Mouse (Mus musculus) kidney, postnatal 0 days (tissue): ENCODE measurements at regions not wholly inside any gene's neighbourhood (a gene's known extent, or its start where the extent isn't known, plus 50 kb on each side); places are given as distances from the start of the nearest gene placed in this dataset.

Experiments used
- ATAC-seq: fragments of 200-750 bp; cut with Nextera tagmentation; replicated peaks from 2 replicates; pipeline ENCODE4 v1.8.0; 2017; ENCODE audit warnings: low read depth, moderate number of reproducible peaks, moderate TSS enrichment, moderate library complexity; ENCODE audit not compliant: low FRiP score
- DNase-seq: peaks from one replicate; pipeline ENCODE4 v3.0.0-alpha.2; 2016; ENCODE audit warnings: low spot score
- H3K27ac ChIP-seq: fragments of 300-500 bp; sonication (generic); 2 replicates; pipeline ENCODE4 v1.5.1; 2014; ENCODE audit warnings: mild to moderate bottlenecking
- H3K27me3 ChIP-seq: fragments of 300-500 bp; sonication (generic); 2 replicates; pipeline ENCODE4 v1.6.1; 2014; ENCODE audit warnings: low read length, mixed read lengths; ENCODE audit not compliant: insufficient read depth
- H3K36me3 ChIP-seq: fragments of 300-500 bp; sonication (generic); 2 replicates; pipeline ENCODE4 v1.6.1; 2014; ENCODE audit warnings: low read length, mixed read lengths; ENCODE audit not compliant: insufficient read depth
- H3K4me1 ChIP-seq: fragments of 300-500 bp; sonication (generic); replicated peaks from 2 replicates; pipeline ENCODE4 v1.6.1; 2014; ENCODE audit warnings: antibody characterized with exemption, low read length, mixed read lengths; ENCODE audit not compliant: insufficient read depth
- H3K4me2 ChIP-seq: fragments of 300-500 bp; sonication (generic); 2 replicates; pipeline ENCODE4 v1.6.1; 2014; ENCODE audit warnings: mild to moderate bottlenecking, low read length, moderate library complexity, mixed read lengths
- H3K4me3 ChIP-seq: fragments of 300-500 bp; sonication (generic); replicated peaks from 2 replicates; pipeline ENCODE4 v1.5.1; 2014; ENCODE audit warnings: low read depth, low read length
- H3K9ac ChIP-seq: fragments of 300-500 bp; sonication (generic); 2 replicates; pipeline ENCODE4 v1.6.1; 2014; ENCODE audit warnings: low read depth, low read length
- H3K9me3 ChIP-seq: fragments of 300-500 bp; sonication (generic); replicated peaks from 2 replicates; pipeline ENCODE4 v1.6.1; 2016; ENCODE audit warnings: low read length, inconsistent platforms, mixed read lengths
- CTCF ChIP-seq: IDR thresholded peaks from 2 replicates; pipeline ENCODE4 v1.5.1; 2016; ENCODE audit warnings: antibody characterized with exemption, low read depth, mild to moderate bottlenecking, moderate library complexity
- WGBS: fragments of 180-500 bp; shearing (Covaris S2); extraction: QIAGEN DNeasy Blood & Tissue Kit; methylation state at CpG from one replicate; pipeline ENCODE4 v1.1.7; 2014; 5-methylcytosine and 5-hydroxymethylcytosine counted together

- 91% methylated on average over 3 of the region's 3 CpGs for WGBS
- Histone ChIP-seq H3K27ac (no peak overlapping the region), H3K36me3 (no peaks in the 10 kb centered on the region), H3K4me1 (no peaks in the 10 kb centered on the region), H3K27me3 (no peaks in the 10 kb centered on the region), H3K4me3 (no peak overlapping the region), H3K9me3 (no peaks in the 10 kb centered on the region), H3K9ac (no peak overlapping the region), H3K4me2 (no peak overlapping the region)
- DNase-seq (no peak), ATAC-seq (no peak)
- no peak for TF ChIP-seq CTCF
These were observed 255.3 kb upstream of the Acvr2a start for GRCm38 (mm10) chr2:48558641-48559040.

- Histone ChIP-seq H3K4me1 (no peaks in the 10 kb centered on the region), H3K4me3 (no peak overlapping the region), H3K4me2 (no peak overlapping the region), H3K9me3 (no peaks in the 10 kb centered on the region), H3K27ac (no peak overlapping the region), H3K27me3 (no peaks in the 10 kb centered on the region), H3K9ac (no peak overlapping the region), H3K36me3 (no peaks in the 10 kb centered on the region)
- DNase-seq: no peak
- no peak for ATAC-seq
- no peak for TF ChIP-seq CTCF
- WGBS: 78% methylated on average over 3 of the region's 3 CpGs
These were observed 250.3 kb upstream of the Acvr2a start for GRCm38 (mm10) chr2:48563636-48564035.

DNA sequence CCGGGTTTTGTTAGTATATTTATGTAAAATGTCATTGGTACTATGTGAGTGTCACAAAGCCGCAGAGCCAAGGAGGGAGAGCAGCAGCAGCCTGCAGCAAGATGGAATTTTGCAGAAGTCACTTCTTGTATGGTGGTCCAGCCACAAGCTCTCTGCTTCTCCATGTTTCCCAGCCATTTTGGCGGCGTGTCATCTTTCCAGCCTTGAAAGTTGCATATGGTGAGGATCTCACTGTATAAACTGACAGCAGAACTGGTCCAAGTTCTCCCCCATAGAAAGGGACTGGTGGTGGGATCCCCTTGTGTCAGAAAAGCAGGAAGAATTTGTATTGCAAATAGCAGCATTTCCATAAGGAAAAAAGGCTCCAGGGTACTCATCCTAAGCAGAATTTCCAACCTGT lies 249.7 kb upstream of the Acvr2a start:
- no peak overlapping the region for H3K27ac ChIP-seq
- DNase-seq (no peak), ATAC-seq (no peak)
- H3K4me2 ChIP-seq: no peak overlapping the region
- H3K4me1 ChIP-seq: no peaks in the 10 kb centered on the region
- no peaks in the 10 kb centered on the region for H3K36me3 ChIP-seq
- H3K4me3 ChIP-seq: no peak overlapping the region
- TF ChIP-seq CTCF: no peak
- no peaks in the 10 kb centered on the region for H3K27me3 ChIP-seq
- H3K9ac ChIP-seq: no peak overlapping the region
- 78% methylated on average over 4 of the region's 4 CpGs for WGBS
- no peaks in the 10 kb centered on the region for H3K9me3 ChIP-seq

DNA sequence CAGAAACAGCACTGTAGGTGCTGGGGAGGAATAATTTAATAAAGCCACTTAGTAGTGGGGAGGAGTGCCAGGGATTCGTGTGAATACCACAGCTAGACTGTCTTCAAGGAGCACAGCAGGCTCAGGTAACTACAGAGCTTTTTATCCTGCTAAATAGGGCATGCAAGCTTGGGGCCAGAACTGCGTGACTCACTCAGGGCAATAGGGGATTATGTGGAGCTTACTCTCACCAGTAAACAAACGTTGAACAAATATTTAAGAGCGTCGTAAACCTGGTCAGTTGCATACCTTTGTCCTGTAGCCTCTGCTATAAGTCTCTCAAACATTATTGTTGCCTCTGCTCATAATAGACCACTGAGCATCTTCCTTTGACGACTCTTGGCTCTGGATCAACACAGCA lies 246.0 kb upstream of the Acvr2a start:
- TF ChIP-seq CTCF: no peak
- WGBS: 46% methylated on average over 6 of the region's 6 CpGs
- H3K9ac ChIP-seq: no peak overlapping the region

GRCm38 (mm10) chr2:48586162-48586830 lies 227.6 kb upstream of the Acvr2a start:
- no peak for TF ChIP-seq CTCF
- Histone ChIP-seq H3K36me3 (no peaks in the 10 kb centered on the region), H3K4me3 (no peak overlapping the region), H3K4me1 (no peaks in the 10 kb centered on the region), H3K9ac (no peak overlapping the region), H3K27me3 (no peaks in the 10 kb centered on the region), H3K27ac (no peak overlapping the region), H3K4me2 (no peak overlapping the region), H3K9me3 (no peaks in the 10 kb centered on the region)
- ATAC-seq (no peak), DNase-seq (no peak)
- 80% methylated on average over 7 of the region's 7 CpGs for WGBS

More for the DNA sequence above, 246.0 kb upstream of the Acvr2a start:
- H3K4me1 ChIP-seq: no peaks in the 10 kb centered on the region
- no peak overlapping the region for H3K4me3 ChIP-seq
- ATAC-seq (no peak), DNase-seq (peak; percentile 4)
- H3K27me3 ChIP-seq: no peaks in the 10 kb centered on the region
- H3K9me3 ChIP-seq: no peaks in the 10 kb centered on the region
- no peak overlapping the region for H3K4me2 ChIP-seq
- no peak overlapping the region for H3K27ac ChIP-seq
- H3K36me3 ChIP-seq: no peaks in the 10 kb centered on the region

DNA sequence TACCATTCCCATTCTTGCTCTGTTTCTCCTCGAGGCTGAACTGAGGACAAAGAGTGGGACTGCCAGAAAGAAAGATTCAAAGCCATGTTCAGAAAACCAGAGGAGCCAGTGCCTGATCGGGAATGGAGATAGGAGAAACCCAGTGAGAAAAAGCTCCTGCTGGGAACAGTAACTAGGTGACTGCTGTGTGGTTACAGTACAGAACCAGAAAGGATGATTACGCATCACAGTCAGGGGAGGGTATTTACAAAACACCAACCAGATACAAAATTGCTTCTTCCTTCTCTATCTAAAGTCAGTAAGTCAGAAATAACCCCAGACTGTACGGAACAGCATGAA lies 227.1 kb upstream of the Acvr2a start:
- DNase-seq (no peak), ATAC-seq (no peak)
- H3K4me2 ChIP-seq: no peak overlapping the region
- H3K36me3 ChIP-seq: no peaks in the 10 kb centered on the region
- TF ChIP-seq CTCF: no peak
- no peak overlapping the region for H3K4me3 ChIP-seq
- no peak overlapping the region for H3K9ac ChIP-seq
- H3K4me1 ChIP-seq: no peaks in the 10 kb centered on the region
- WGBS: 81% methylated on average over 4 of the region's 4 CpGs
- H3K27me3 ChIP-seq: no peaks in the 10 kb centered on the region
- H3K27ac ChIP-seq: no peak overlapping the region
- no peaks in the 10 kb centered on the region for H3K9me3 ChIP-seq

DNA sequence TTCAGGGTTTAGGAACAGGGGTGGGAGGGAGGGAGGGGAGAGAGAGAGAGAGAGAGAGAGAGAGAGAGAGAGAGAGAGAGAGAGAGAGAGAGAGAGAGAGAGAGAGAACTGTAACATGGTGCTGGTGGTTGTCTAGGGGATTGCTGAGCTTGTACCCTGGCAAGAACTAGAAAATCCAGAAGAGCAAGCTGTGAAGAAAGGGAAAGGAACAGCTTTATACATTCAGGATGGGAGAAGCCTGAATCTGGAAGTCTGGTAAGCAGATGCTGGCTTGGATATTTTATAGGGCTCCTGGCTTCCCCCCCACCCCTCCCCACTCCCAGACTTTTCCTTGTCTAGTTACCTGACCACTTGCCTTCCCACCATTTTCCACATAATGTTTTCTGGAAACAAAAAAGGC lies 224.2 kb upstream of the Acvr2a start:
- no peaks in the 10 kb centered on the region for H3K27me3 ChIP-seq
- no peak for TF ChIP-seq CTCF
- no peak overlapping the region for H3K4me2 ChIP-seq
- DNase-seq (no peak), ATAC-seq (no peak)
- H3K27ac ChIP-seq: no peak overlapping the region
- H3K4me1 ChIP-seq: no peaks in the 10 kb centered on the region
- H3K36me3 ChIP-seq: no peaks in the 10 kb centered on the region
- H3K9ac ChIP-seq: no peak overlapping the region
- no peaks in the 10 kb centered on the region for H3K9me3 ChIP-seq
- H3K4me3 ChIP-seq: no peak overlapping the region
